Mouse (Mus musculus): ENCODE results near the gene B4galnt2. TPM values are rescaled to one million over a fixed set of nuclear protein-coding genes. Genes with fewer than 3 reads are reported as not detected.

B4galnt2 gene
- total and polyA plus RNA-seq, 2 experiments from 2014 or later = not detected

- H3K9ac ChIP-seq (replicated peaks; ENCODE audit: low read length) = no peak overlapping the region
- 8% methylated on average over 15 of the region's 15 CpGs for WGBS
- H3K4me3 ChIP-seq (ENCODE audit: low read length) = 0 out of 2 replicates have a peak overlapping the region, but pooled peaks have one; percentile 25
- H3K36me3 ChIP-seq (ENCODE audit: insufficient read depth, low read length) = no peaks in the 10 kb centered on the region
- peaks cover 16% of the 10 kb centered on the region for H3K4me1 ChIP-seq (ENCODE audit: insufficient read depth, low read length)
- H3K9me3 ChIP-seq (ENCODE audit: low read length) = no peaks in the 10 kb centered on the region
- H3K27ac ChIP-seq = no peak overlapping the region
- TF ChIP-seq CTCF (IDR thresholded peaks at IDR 0.05; ENCODE audit: low read depth) = peak; percentile 24
- DNase-seq (ENCODE audit: low spot score) (no peak), ATAC-seq (no peak)
- no peak overlapping the region for H3K4me2 ChIP-seq (ENCODE audit: low read depth, low read length)
- H3K27me3 ChIP-seq (ENCODE audit: insufficient read depth, low read length) = peaks cover 64% of the 10 kb centered on the region
Observed at GRCm38 (mm10) chr11:95831641-95832040, 83.0 kb downstream of the B4galnt2 start.

- TF ChIP-seq CTCF (IDR thresholded peaks at IDR 0.05; ENCODE audit: low read depth) = no peak
- H3K27ac ChIP-seq = no peak overlapping the region
- H3K9me3 ChIP-seq (ENCODE audit: low read length) = no peaks in the 10 kb centered on the region
- H3K4me2 ChIP-seq (ENCODE audit: low read depth, low read length) = peak overlapping the region; percentile 42
- no peak for ATAC-seq
- H3K4me3 ChIP-seq (ENCODE audit: low read length) = peak overlapping the region; percentile 25; the same call in 1 of the 2 replicates
- WGBS = 9% methylated on average over 10 of the region's 10 CpGs
- H3K27me3 ChIP-seq (ENCODE audit: insufficient read depth, low read length) = peaks cover 67% of the 10 kb centered on the region
- no peaks in the 10 kb centered on the region for H3K36me3 ChIP-seq (ENCODE audit: insufficient read depth, low read length)
- DNase-seq (ENCODE audit: low spot score) = no peak
- no peak overlapping the region for H3K9ac ChIP-seq (replicated peaks; ENCODE audit: low read length)
- peaks cover 12% of the 10 kb centered on the region for H3K4me1 ChIP-seq (ENCODE audit: insufficient read depth, low read length)
Observed at GRCm38 (mm10) chr11:95831276-95831619, 83.4 kb downstream of the B4galnt2 start.

GRCm38 (mm10) chr11:95830411-95831275 lies 84.0 kb downstream of the B4galnt2 start:
- DNase-seq (ENCODE audit: low spot score) = no peak
- H3K4me2 ChIP-seq (ENCODE audit: low read depth, low read length) = peak overlapping the region; percentile 42
- H3K4me3 ChIP-seq (ENCODE audit: low read length) = peak overlapping the region; percentile 25
- no peak for TF ChIP-seq CTCF (IDR thresholded peaks at IDR 0.05; ENCODE audit: low read depth)
- no peaks in the 10 kb centered on the region for H3K36me3 ChIP-seq (ENCODE audit: insufficient read depth, low read length)
- H3K9me3 ChIP-seq (ENCODE audit: low read length) = no peaks in the 10 kb centered on the region
- peak overlapping the region; percentile 28; the same call in 1 of the 2 replicates for H3K9ac ChIP-seq (replicated peaks; ENCODE audit: low read length)
- peaks cover 9% of the 10 kb centered on the region for H3K4me1 ChIP-seq (ENCODE audit: insufficient read depth, low read length)
- no peak for ATAC-seq
- 4% methylated on average over 80 of the region's 80 CpGs for WGBS
- H3K27ac ChIP-seq = no peak overlapping the region
- H3K27me3 ChIP-seq (ENCODE audit: insufficient read depth, low read length) = peaks cover 67% of the 10 kb centered on the region

GRCm38 (mm10) chr11:95829526-95830050 lies 85.1 kb downstream of the B4galnt2 start:
- Histone ChIP-seq H3K9me3 (ENCODE audit: low read length) (no peaks in the 10 kb centered on the region), H3K4me2 (ENCODE audit: low read depth, low read length) (no peak overlapping the region), H3K9ac (replicated peaks; ENCODE audit: low read length) (no peak overlapping the region), H3K4me1 (ENCODE audit: insufficient read depth, low read length) (peaks cover 9% of the 10 kb centered on the region), H3K27ac (no peak overlapping the region), H3K4me3 (ENCODE audit: low read length) (no peak overlapping the region), H3K27me3 (ENCODE audit: insufficient read depth, low read length) (peaks cover 63% of the 10 kb centered on the region), H3K36me3 (ENCODE audit: insufficient read depth, low read length) (no peaks in the 10 kb centered on the region)
- TF ChIP-seq CTCF (IDR thresholded peaks at IDR 0.05; ENCODE audit: low read depth) = no peak
- no peak for ATAC-seq
- DNase-seq (ENCODE audit: low spot score) = no peak
- WGBS = 44% methylated on average over 4 of the region's 4 CpGs

GRCm38 (mm10) chr11:95828181-95828964 lies 86.3 kb downstream of the B4galnt2 start:
- Histone ChIP-seq H3K27ac (no peak overlapping the region), H3K9me3 (ENCODE audit: low read length) (no peaks in the 10 kb centered on the region), H3K4me2 (ENCODE audit: low read depth, low read length) (no peak overlapping the region), H3K36me3 (ENCODE audit: insufficient read depth, low read length) (no peaks in the 10 kb centered on the region), H3K4me1 (ENCODE audit: insufficient read depth, low read length) (peaks cover 9% of the 10 kb centered on the region), H3K9ac (replicated peaks; ENCODE audit: low read length) (no peak overlapping the region), H3K4me3 (ENCODE audit: low read length) (no peak overlapping the region), H3K27me3 (ENCODE audit: insufficient read depth, low read length) (peaks cover 56% of the 10 kb centered on the region)
- 79% methylated on average over 11 of the region's 11 CpGs for WGBS
- TF ChIP-seq CTCF (IDR thresholded peaks at IDR 0.05; ENCODE audit: low read depth) = no peak
- ATAC-seq (no peak), DNase-seq (ENCODE audit: low spot score) (no peak)

- H3K27me3 ChIP-seq (ENCODE audit: insufficient read depth, low read length) = peaks cover 48% of the 10 kb centered on the region
- H3K9me3 ChIP-seq (ENCODE audit: low read length) = no peaks in the 10 kb centered on the region
- DNase-seq (ENCODE audit: low spot score) = peak; percentile 81
- H3K36me3 ChIP-seq (ENCODE audit: insufficient read depth, low read length) = no peaks in the 10 kb centered on the region
- H3K4me1 ChIP-seq (ENCODE audit: insufficient read depth, low read length) = peaks cover 9% of the 10 kb centered on the region
- TF ChIP-seq CTCF (IDR thresholded peaks at IDR 0.05; ENCODE audit: low read depth) = peak; percentile 85
- no peak overlapping the region for H3K4me2 ChIP-seq (ENCODE audit: low read depth, low read length)
- no peak for ATAC-seq
- WGBS = 9% methylated on average over 3 of the region's 3 CpGs
- H3K4me3 ChIP-seq (ENCODE audit: low read length) = no peak overlapping the region
- no peak overlapping the region for H3K27ac ChIP-seq
- H3K9ac ChIP-seq (replicated peaks; ENCODE audit: low read length) = no peak overlapping the region
Observed at GRCm38 (mm10) chr11:95827464-95828085, 87.1 kb downstream of the B4galnt2 start.

All from hindbrain, postnatal 0 days (tissue).